Mouse (Mus musculus): ENCODE results near the gene Gm26602. TPM values are rescaled to one million over a fixed set of nuclear protein-coding genes. Genes with fewer than 3 reads are reported as not detected.

Gene Gm26602
- polyA plus RNA-seq, 2 experiments = not detected

DNA sequence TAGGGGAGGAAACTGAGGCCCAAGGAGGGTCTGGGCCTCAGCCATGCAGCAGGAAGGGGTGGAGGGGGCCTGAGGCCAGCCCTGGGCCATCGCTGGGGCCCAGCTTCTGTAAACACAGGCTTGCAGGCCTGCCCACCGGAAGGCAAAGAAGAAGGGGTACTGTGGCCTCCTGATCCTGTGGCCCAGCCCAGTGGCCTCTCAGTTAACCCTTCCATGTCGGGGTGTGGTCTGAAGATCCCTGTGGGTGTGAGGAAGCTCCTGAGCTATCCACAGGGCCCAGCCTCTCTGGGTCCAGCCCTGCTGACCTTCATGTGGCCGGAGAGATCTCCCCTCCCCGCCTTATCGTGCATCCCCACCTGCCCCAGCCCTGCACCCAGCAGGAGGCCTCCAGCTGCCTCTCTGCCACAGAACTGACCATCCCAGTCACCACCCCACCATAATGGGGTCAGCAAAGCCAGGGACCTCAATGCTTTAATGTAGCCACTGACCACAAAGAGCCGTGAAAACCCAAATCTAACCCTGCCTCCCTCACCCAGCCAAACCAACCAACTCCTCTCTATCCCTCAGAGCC, 36.2 kb downstream of the Gm26602 start:
- peaks cover 19% of the 10 kb centered on the region for H3K4me1 ChIP-seq (ENCODE audit: control insufficient read depth, insufficient read depth, low read length)
- H3K4me2 ChIP-seq (replicated peaks; ENCODE audit: low read depth, low read length, severe bottlenecking) = no peak overlapping the region
- H3K4me3 ChIP-seq (replicated peaks; ENCODE audit: low read length) = no peak overlapping the region
- WGBS = 30% methylated on average over 5 of the region's 7 CpGs
- no peak overlapping the region for H3K27ac ChIP-seq (replicated peaks; ENCODE audit: low read depth, low read length)
- no peaks in the 10 kb centered on the region for H3K9me3 ChIP-seq (ENCODE audit: control insufficient read depth, low read length)
- no peak for DNase-seq (ENCODE audit: low spot score)
- no peak overlapping the region for H3K9ac ChIP-seq (ENCODE audit: low read depth, low read length, severe bottlenecking)
- ATAC-seq (ENCODE audit: low FRiP score, low read depth) = no peak
- TF ChIP-seq POLR2A (IDR thresholded peaks at IDR 0.05; ENCODE audit: borderline replicate concordance, extremely low read depth, insufficient read depth, insufficient read length) = no peak
- no peaks in the 10 kb centered on the region for H3K27me3 ChIP-seq (ENCODE audit: control insufficient read depth, insufficient read depth, low read length)
- peaks cover 56% of the 10 kb centered on the region for H3K36me3 ChIP-seq (ENCODE audit: control insufficient read depth, insufficient read depth, low read length)

DNA sequence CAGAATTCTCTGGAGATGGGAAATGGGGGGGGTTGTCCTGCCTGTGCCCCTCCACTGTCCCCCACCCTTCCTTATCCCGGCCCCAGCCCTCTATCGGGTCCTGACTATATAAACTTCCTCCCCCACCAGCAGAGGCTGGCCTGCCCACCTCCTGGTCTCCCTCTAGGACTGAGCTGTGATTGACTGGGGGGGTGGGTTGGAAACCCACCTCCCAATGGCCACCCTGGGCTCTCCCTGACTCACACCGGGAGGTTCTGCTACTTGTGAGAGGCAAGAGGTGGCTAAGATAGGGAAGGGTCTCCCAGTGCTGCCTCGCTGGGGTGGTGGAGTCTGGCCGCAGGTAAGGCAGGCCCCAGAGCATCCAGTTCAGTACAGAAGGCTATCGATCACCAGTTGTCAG, 36.8 kb downstream of the Gm26602 start:
- Histone ChIP-seq H3K4me3 (replicated peaks; ENCODE audit: low read length) (no peak overlapping the region), H3K4me1 (ENCODE audit: control insufficient read depth, insufficient read depth, low read length) (peaks cover 19% of the 10 kb centered on the region), H3K27me3 (ENCODE audit: control insufficient read depth, insufficient read depth, low read length) (no peaks in the 10 kb centered on the region), H3K9ac (ENCODE audit: low read depth, low read length, severe bottlenecking) (no peak overlapping the region), H3K36me3 (ENCODE audit: control insufficient read depth, insufficient read depth, low read length) (peaks cover 54% of the 10 kb centered on the region), H3K27ac (replicated peaks; ENCODE audit: low read depth, low read length) (no peak overlapping the region), H3K9me3 (ENCODE audit: control insufficient read depth, low read length) (no peaks in the 10 kb centered on the region), H3K4me2 (replicated peaks; ENCODE audit: low read depth, low read length, severe bottlenecking) (no peak overlapping the region)
- DNase-seq (ENCODE audit: low spot score) (no peak), ATAC-seq (ENCODE audit: low FRiP score, low read depth) (no peak)
- 73% methylated on average over 6 of the region's 6 CpGs for WGBS
- no peak for TF ChIP-seq POLR2A (IDR thresholded peaks at IDR 0.05; ENCODE audit: borderline replicate concordance, extremely low read depth, insufficient read depth, insufficient read length)

DNA sequence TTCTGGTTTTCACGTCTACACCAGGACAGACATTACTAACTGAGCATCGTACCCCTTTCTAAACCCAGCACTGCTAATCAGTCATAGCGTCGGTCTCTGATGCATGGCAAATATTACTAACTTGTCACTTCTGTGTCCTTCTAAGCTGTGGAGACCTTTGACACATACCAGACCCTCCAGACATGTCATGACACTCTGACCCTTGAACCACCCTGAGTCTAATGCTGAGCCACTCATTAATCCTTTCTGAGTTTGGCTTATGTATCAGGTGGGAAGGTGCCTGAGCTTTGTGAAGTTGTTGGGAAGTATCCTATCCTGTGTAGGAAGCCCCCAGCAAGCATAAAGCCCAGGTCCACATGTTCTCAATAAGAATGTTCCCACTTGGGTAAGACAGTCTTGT, 39.2 kb downstream of the Gm26602 start:
- Histone ChIP-seq H3K36me3 (ENCODE audit: control insufficient read depth, insufficient read depth, low read length) (peaks cover 66% of the 10 kb centered on the region), H3K4me1 (ENCODE audit: control insufficient read depth, insufficient read depth, low read length) (peaks cover 10% of the 10 kb centered on the region), H3K4me2 (replicated peaks; ENCODE audit: low read depth, low read length, severe bottlenecking) (no peak overlapping the region), H3K27ac (replicated peaks; ENCODE audit: low read depth, low read length) (no peak overlapping the region), H3K9me3 (ENCODE audit: control insufficient read depth, low read length) (no peaks in the 10 kb centered on the region), H3K4me3 (replicated peaks; ENCODE audit: low read length) (no peak overlapping the region), H3K27me3 (ENCODE audit: control insufficient read depth, insufficient read depth, low read length) (no peaks in the 10 kb centered on the region), H3K9ac (ENCODE audit: low read depth, low read length, severe bottlenecking) (no peak overlapping the region)
- 77% methylated on average over 4 of the region's 4 CpGs for WGBS
- no peak for TF ChIP-seq POLR2A (IDR thresholded peaks at IDR 0.05; ENCODE audit: borderline replicate concordance, extremely low read depth, insufficient read depth, insufficient read length)
- no peak for ATAC-seq (ENCODE audit: low FRiP score, low read depth)
- DNase-seq (ENCODE audit: low spot score) = no peak

DNA sequence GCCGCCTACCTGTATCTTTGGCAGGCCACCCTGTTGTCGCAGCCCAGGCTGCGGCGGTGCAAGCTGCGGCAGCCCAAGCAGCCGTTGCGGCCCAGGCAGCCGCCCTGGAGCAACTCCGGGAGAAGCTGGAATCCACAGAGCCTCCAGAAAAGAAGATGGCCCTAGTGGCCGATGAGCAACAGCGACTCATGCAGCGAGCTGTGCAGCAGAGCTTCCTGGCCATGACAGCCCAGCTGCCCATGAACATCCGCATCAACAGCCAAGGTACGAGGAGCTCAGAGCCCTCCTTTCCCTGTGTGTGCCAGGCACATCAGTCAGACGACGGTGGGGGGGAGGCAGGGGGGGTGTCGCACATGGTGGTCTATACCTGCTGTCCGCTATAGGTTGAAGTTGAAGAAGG, 40.0 kb downstream of the Gm26602 start:
- H3K27ac ChIP-seq (replicated peaks; ENCODE audit: low read depth, low read length) = no peak overlapping the region
- no peak overlapping the region for H3K9ac ChIP-seq (ENCODE audit: low read depth, low read length, severe bottlenecking)
- 85% methylated on average over 18 of the region's 18 CpGs for WGBS
- DNase-seq (ENCODE audit: low spot score) (no peak), ATAC-seq (ENCODE audit: low FRiP score, low read depth) (no peak)
- H3K27me3 ChIP-seq (ENCODE audit: control insufficient read depth, insufficient read depth, low read length) = no peaks in the 10 kb centered on the region
- H3K4me3 ChIP-seq (replicated peaks; ENCODE audit: low read length) = no peak overlapping the region
- H3K4me2 ChIP-seq (replicated peaks; ENCODE audit: low read depth, low read length, severe bottlenecking) = no peak overlapping the region
- H3K9me3 ChIP-seq (ENCODE audit: control insufficient read depth, low read length) = no peaks in the 10 kb centered on the region
- H3K36me3 ChIP-seq (ENCODE audit: control insufficient read depth, insufficient read depth, low read length) = peaks cover 61% of the 10 kb centered on the region
- TF ChIP-seq POLR2A (IDR thresholded peaks at IDR 0.05; ENCODE audit: borderline replicate concordance, extremely low read depth, insufficient read depth, insufficient read length) = no peak
- peaks cover 3% of the 10 kb centered on the region for H3K4me1 ChIP-seq (ENCODE audit: control insufficient read depth, insufficient read depth, low read length)

DNA sequence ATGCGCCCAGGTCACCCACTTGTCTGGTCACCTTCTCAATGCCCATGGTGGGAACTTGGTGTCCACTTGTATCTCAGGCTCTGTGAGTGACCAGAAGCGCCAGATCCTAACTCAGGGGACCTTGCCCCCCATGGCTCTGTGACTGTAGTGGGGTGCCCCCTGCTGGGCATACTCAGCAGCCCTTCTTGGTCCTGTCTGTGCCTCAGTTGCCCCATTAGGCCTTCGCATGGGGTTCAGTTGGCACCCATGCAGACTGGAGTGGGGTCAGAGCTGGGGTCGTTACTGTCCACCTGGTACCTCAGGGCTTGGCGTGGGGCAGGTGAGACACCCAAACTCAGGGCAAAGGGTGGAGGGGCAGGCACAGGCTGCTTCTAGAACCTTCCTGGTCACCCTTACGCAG, 43.3 kb downstream of the Gm26602 start:
- Histone ChIP-seq H3K9me3 (ENCODE audit: control insufficient read depth, low read length) (no peaks in the 10 kb centered on the region), H3K4me1 (ENCODE audit: control insufficient read depth, insufficient read depth, low read length) (no peaks in the 10 kb centered on the region), H3K9ac (ENCODE audit: low read depth, low read length, severe bottlenecking) (no peak overlapping the region), H3K27me3 (ENCODE audit: control insufficient read depth, insufficient read depth, low read length) (no peaks in the 10 kb centered on the region), H3K27ac (replicated peaks; ENCODE audit: low read depth, low read length) (no peak overlapping the region), H3K4me3 (replicated peaks; ENCODE audit: low read length) (no peak overlapping the region), H3K4me2 (replicated peaks; ENCODE audit: low read depth, low read length, severe bottlenecking) (no peak overlapping the region), H3K36me3 (ENCODE audit: control insufficient read depth, insufficient read depth, low read length) (peaks cover 43% of the 10 kb centered on the region)
- ATAC-seq (ENCODE audit: low FRiP score, low read depth) = no peak
- no peak for TF ChIP-seq POLR2A (IDR thresholded peaks at IDR 0.05; ENCODE audit: borderline replicate concordance, extremely low read depth, insufficient read depth, insufficient read length)
- 91% methylated on average over 6 of the region's 6 CpGs for WGBS
- DNase-seq (ENCODE audit: low spot score) = no peak

DNA sequence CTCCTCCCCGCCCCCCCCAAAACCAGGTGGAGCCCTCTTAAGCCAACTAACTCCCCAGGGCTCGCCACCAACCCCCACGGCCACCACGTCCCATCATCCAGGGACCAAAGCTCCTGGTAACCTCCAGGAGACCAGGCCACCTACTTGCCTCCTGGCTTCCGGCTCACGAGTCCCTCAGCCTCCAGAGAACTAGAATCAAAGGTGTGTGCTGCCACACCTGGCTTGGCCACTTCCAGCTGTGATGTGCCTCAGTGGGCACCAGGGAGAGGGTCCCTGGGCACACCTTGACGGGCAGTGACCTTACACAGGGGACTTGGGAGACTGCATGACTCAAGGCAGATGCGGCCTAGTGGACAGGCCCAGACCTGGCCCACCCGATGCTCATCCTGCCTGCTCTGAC, 45.0 kb downstream of the Gm26602 start:
- DNase-seq (ENCODE audit: low spot score) = no peak
- H3K4me2 ChIP-seq (replicated peaks; ENCODE audit: low read depth, low read length, severe bottlenecking) = no peak overlapping the region
- H3K27me3 ChIP-seq (ENCODE audit: control insufficient read depth, insufficient read depth, low read length) = no peaks in the 10 kb centered on the region
- no peak overlapping the region for H3K9ac ChIP-seq (ENCODE audit: low read depth, low read length, severe bottlenecking)
- WGBS = 62% methylated on average over 9 of the region's 9 CpGs
- ATAC-seq (ENCODE audit: low FRiP score, low read depth) = no peak
- peaks cover 2% of the 10 kb centered on the region for H3K4me1 ChIP-seq (ENCODE audit: control insufficient read depth, insufficient read depth, low read length)
- H3K9me3 ChIP-seq (ENCODE audit: control insufficient read depth, low read length) = no peaks in the 10 kb centered on the region
- H3K27ac ChIP-seq (replicated peaks; ENCODE audit: low read depth, low read length) = no peak overlapping the region
- TF ChIP-seq POLR2A (IDR thresholded peaks at IDR 0.05; ENCODE audit: borderline replicate concordance, extremely low read depth, insufficient read depth, insufficient read length) = no peak
- no peak overlapping the region for H3K4me3 ChIP-seq (replicated peaks; ENCODE audit: low read length)
- peaks cover 26% of the 10 kb centered on the region for H3K36me3 ChIP-seq (ENCODE audit: control insufficient read depth, insufficient read depth, low read length)

All from limb, embryonic 14.5 days (tissue).